Mouse (Mus musculus): ENCODE results near the gene Nol10. TPM values are rescaled to one million over a fixed set of nuclear protein-coding genes. Genes with fewer than 3 reads are reported as not detected.

Nol10 gene
- polyA plus RNA-seq, 1 experiment from 2014 or later = 20.2 TPM

- no peak overlapping the region for H3K9ac ChIP-seq (replicated peaks)
- no peaks in the 10 kb centered on the region for H3K27me3 ChIP-seq (replicated peaks)
- no peaks in the 10 kb centered on the region for H3K9me3 ChIP-seq (replicated peaks)
- peaks cover 4% of the 10 kb centered on the region; the same call in 1 of the 2 replicates for H3K36me3 ChIP-seq
- H3K4me2 ChIP-seq = no peak overlapping the region
- 96% methylated on average over 1 of the region's 1 CpGs for WGBS
- no peaks in the 10 kb centered on the region for H3K4me1 ChIP-seq
- ATAC-seq (ENCODE audit: low FRiP score) = no peak
- H3K27ac ChIP-seq (replicated peaks) = no peak overlapping the region
- H3K4me3 ChIP-seq (replicated peaks) = no peak overlapping the region
Measured at GRCm38 (mm10) chr12:17388136-17388437, 39.8 kb downstream of the Nol10 start.

GRCm38 (mm10) chr12:17390036-17390435, 41.8 kb downstream of the Nol10 start:
- Histone ChIP-seq H3K4me3 (replicated peaks) (no peak overlapping the region), H3K36me3 (0 out of 2 replicates have a peak, but pooled peaks cover 9% of the 10 kb centered on the region), H3K27ac (replicated peaks) (no peak overlapping the region), H3K27me3 (replicated peaks) (no peaks in the 10 kb centered on the region), H3K4me1 (no peaks in the 10 kb centered on the region), H3K4me2 (no peak overlapping the region), H3K9ac (replicated peaks) (no peak overlapping the region), H3K9me3 (replicated peaks) (no peaks in the 10 kb centered on the region)
- no peak for ATAC-seq (ENCODE audit: low FRiP score)

GRCm38 (mm10) chr12:17390510-17390909, 42.3 kb downstream of the Nol10 start:
- Histone ChIP-seq H3K27ac (replicated peaks) (no peak overlapping the region), H3K36me3 (0 out of 2 replicates have a peak, but pooled peaks cover 9% of the 10 kb centered on the region), H3K4me3 (replicated peaks) (no peak overlapping the region), H3K4me2 (no peak overlapping the region), H3K9ac (replicated peaks) (no peak overlapping the region), H3K27me3 (replicated peaks) (no peaks in the 10 kb centered on the region), H3K9me3 (replicated peaks) (no peaks in the 10 kb centered on the region), H3K4me1 (no peaks in the 10 kb centered on the region)
- no peak for ATAC-seq (ENCODE audit: low FRiP score)
- 75% methylated on average over 4 of the region's 4 CpGs for WGBS

GRCm38 (mm10) chr12:17393148-17393547, 44.9 kb downstream of the Nol10 start:
- no peak overlapping the region for H3K9ac ChIP-seq (replicated peaks)
- ATAC-seq (ENCODE audit: low FRiP score) = no peak
- 71% methylated on average over 13 of the region's 13 CpGs for WGBS

GRCm38 (mm10) chr12:17397150-17397549, 48.9 kb downstream of the Nol10 start:
- no peak overlapping the region for H3K4me3 ChIP-seq (replicated peaks)
- H3K27ac ChIP-seq (replicated peaks) = no peak overlapping the region
- no peak for ATAC-seq (ENCODE audit: low FRiP score)
- 64% methylated on average over 2 of the region's 2 CpGs for WGBS
- H3K4me2 ChIP-seq = no peak overlapping the region
- no peaks in the 10 kb centered on the region for H3K4me1 ChIP-seq
- no peaks in the 10 kb centered on the region for H3K27me3 ChIP-seq (replicated peaks)
- H3K9ac ChIP-seq (replicated peaks) = no peak overlapping the region
- no peaks in the 10 kb centered on the region for H3K9me3 ChIP-seq (replicated peaks)
- 0 out of 2 replicates have a peak, but pooled peaks cover 9% of the 10 kb centered on the region for H3K36me3 ChIP-seq

More at GRCm38 (mm10) chr12:17393148-17393547, 44.9 kb downstream of the Nol10 start:
- H3K27ac ChIP-seq (replicated peaks) = no peak overlapping the region
- no peak overlapping the region for H3K4me2 ChIP-seq
- H3K9me3 ChIP-seq (replicated peaks) = no peaks in the 10 kb centered on the region
- H3K36me3 ChIP-seq = 0 out of 2 replicates have a peak, but pooled peaks cover 9% of the 10 kb centered on the region
- no peaks in the 10 kb centered on the region for H3K4me1 ChIP-seq
- H3K4me3 ChIP-seq (replicated peaks) = no peak overlapping the region
- no peaks in the 10 kb centered on the region for H3K27me3 ChIP-seq (replicated peaks)

- Histone ChIP-seq H3K27ac (replicated peaks) (no peak overlapping the region), H3K4me3 (replicated peaks) (no peak overlapping the region), H3K4me1 (no peaks in the 10 kb centered on the region), H3K27me3 (replicated peaks) (no peaks in the 10 kb centered on the region), H3K4me2 (no peak overlapping the region), H3K36me3 (peaks cover 33% of the 10 kb centered on the region), H3K9ac (replicated peaks) (no peak overlapping the region), H3K9me3 (replicated peaks) (no peaks in the 10 kb centered on the region)
- WGBS = 93% methylated on average over 1 of the region's 1 CpGs
- ATAC-seq (ENCODE audit: low FRiP score) = no peak
Measured at GRCm38 (mm10) chr12:17401419-17401818, 53.2 kb downstream of the Nol10 start.

GRCm38 (mm10) chr12:17402116-17402515, 53.9 kb downstream of the Nol10 start:
- H3K9ac ChIP-seq (replicated peaks) = no peak overlapping the region
- H3K4me2 ChIP-seq = no peak overlapping the region
- WGBS = 88% methylated on average over 3 of the region's 3 CpGs
- H3K36me3 ChIP-seq = peaks cover 37% of the 10 kb centered on the region
- H3K9me3 ChIP-seq (replicated peaks) = no peaks in the 10 kb centered on the region
- H3K27ac ChIP-seq (replicated peaks) = no peak overlapping the region
- H3K27me3 ChIP-seq (replicated peaks) = no peaks in the 10 kb centered on the region
- no peak for ATAC-seq (ENCODE audit: low FRiP score)
- H3K4me1 ChIP-seq = no peaks in the 10 kb centered on the region
- no peak overlapping the region for H3K4me3 ChIP-seq (replicated peaks)

GRCm38 (mm10) chr12:17403998-17404397, 55.7 kb downstream of the Nol10 start:
- ATAC-seq (ENCODE audit: low FRiP score) = no peak
- 97% methylated on average over 4 of the region's 4 CpGs for WGBS
- peaks cover 52% of the 10 kb centered on the region for H3K36me3 ChIP-seq
- H3K4me2 ChIP-seq = no peak overlapping the region
- no peak overlapping the region for H3K27ac ChIP-seq (replicated peaks)
- no peaks in the 10 kb centered on the region for H3K27me3 ChIP-seq (replicated peaks)
- no peaks in the 10 kb centered on the region for H3K9me3 ChIP-seq (replicated peaks)
- no peak overlapping the region for H3K4me3 ChIP-seq (replicated peaks)
- no peaks in the 10 kb centered on the region for H3K4me1 ChIP-seq
- no peak overlapping the region for H3K9ac ChIP-seq (replicated peaks)

GRCm38 (mm10) chr12:17406825-17407224, 58.6 kb downstream of the Nol10 start:
- Histone ChIP-seq H3K4me1 (no peaks in the 10 kb centered on the region), H3K4me2 (no peak overlapping the region), H3K9ac (replicated peaks) (no peak overlapping the region), H3K4me3 (replicated peaks) (no peak overlapping the region), H3K9me3 (replicated peaks) (no peaks in the 10 kb centered on the region), H3K27me3 (replicated peaks) (no peaks in the 10 kb centered on the region), H3K27ac (replicated peaks) (no peak overlapping the region), H3K36me3 (peaks cover 68% of the 10 kb centered on the region)
- no peak for ATAC-seq (ENCODE audit: low FRiP score)
- 98% methylated on average over 4 of the region's 4 CpGs for WGBS

GRCm38 (mm10) chr12:17408312-17408711, 60.1 kb downstream of the Nol10 start:
- no peaks in the 10 kb centered on the region for H3K27me3 ChIP-seq (replicated peaks)
- H3K9me3 ChIP-seq (replicated peaks) = no peaks in the 10 kb centered on the region
- peaks cover 60% of the 10 kb centered on the region for H3K36me3 ChIP-seq
- WGBS = 94% methylated on average over 7 of the region's 7 CpGs
- H3K9ac ChIP-seq (replicated peaks) = no peak overlapping the region
- ATAC-seq (ENCODE audit: low FRiP score) = no peak
- H3K4me1 ChIP-seq = no peaks in the 10 kb centered on the region
- no peak overlapping the region for H3K4me3 ChIP-seq (replicated peaks)
- H3K27ac ChIP-seq (replicated peaks) = no peak overlapping the region
- H3K4me2 ChIP-seq = no peak overlapping the region

- H3K36me3 ChIP-seq = peaks cover 44% of the 10 kb centered on the region
- H3K4me2 ChIP-seq = no peak overlapping the region
- ATAC-seq (ENCODE audit: low FRiP score) = no peak
- 98% methylated on average over 2 of the region's 2 CpGs for WGBS
- H3K9ac ChIP-seq (replicated peaks) = no peak overlapping the region
- no peaks in the 10 kb centered on the region for H3K27me3 ChIP-seq (replicated peaks)
- no peak overlapping the region for H3K27ac ChIP-seq (replicated peaks)
- no peaks in the 10 kb centered on the region for H3K9me3 ChIP-seq (replicated peaks)
- no peaks in the 10 kb centered on the region for H3K4me1 ChIP-seq
- no peak overlapping the region for H3K4me3 ChIP-seq (replicated peaks)
Measured at GRCm38 (mm10) chr12:17411242-17411641, 63.0 kb downstream of the Nol10 start.

- no peak overlapping the region for H3K9ac ChIP-seq (replicated peaks)
- H3K4me2 ChIP-seq = no peak overlapping the region
- no peak overlapping the region for H3K4me3 ChIP-seq (replicated peaks)
- no peaks in the 10 kb centered on the region for H3K27me3 ChIP-seq (replicated peaks)
- H3K36me3 ChIP-seq = peaks cover 44% of the 10 kb centered on the region
- no peak overlapping the region for H3K27ac ChIP-seq (replicated peaks)
- 83% methylated on average over 12 of the region's 12 CpGs for WGBS
- no peaks in the 10 kb centered on the region for H3K9me3 ChIP-seq (replicated peaks)
- ATAC-seq (ENCODE audit: low FRiP score) = no peak
- no peaks in the 10 kb centered on the region for H3K4me1 ChIP-seq
Measured at GRCm38 (mm10) chr12:17411797-17412526, 63.7 kb downstream of the Nol10 start.

Data from neural tube, embryonic 15.5 days (tissue).